Mouse (Mus musculus) C2C12 (cell line): ENCODE results near the gene Tff1. TPM values are rescaled to one million over a fixed set of nuclear protein-coding genes. Genes with fewer than 3 reads are reported as not detected.
A peak's percentile ranks its signal among the peaks of the same experiment; 100 is the strongest.

Experiments used
- H3K27me3 ChIP-seq: one replicate; pipeline ENCODE4 v1.6.1; 2011; ENCODE audit not compliant: control insufficient read depth, insufficient read depth, insufficient read length
- H3K36me3 ChIP-seq: one replicate; pipeline ENCODE4 v1.6.1; 2011; ENCODE audit not compliant: control insufficient read depth, insufficient read depth
- H3K4me3 ChIP-seq: one replicate; pipeline ENCODE4 v1.5.1; 2011; ENCODE audit warnings: mild to moderate bottlenecking, control low read depth; ENCODE audit not compliant: poor library complexity, insufficient read depth, severe bottlenecking
- H3K79me2 ChIP-seq: one replicate; pipeline ENCODE4 v1.6.1; 2011; ENCODE audit not compliant: control insufficient read depth, insufficient read depth
- H3K79me3 ChIP-seq: one replicate; pipeline ENCODE4 v1.6.1; 2011; ENCODE audit warnings: low read depth, control low read depth
- H3ac ChIP-seq: one replicate; pipeline ENCODE3; 2011; ENCODE audit warnings: low read depth; ENCODE audit not compliant: control insufficient read depth, insufficient read length
- CEBPB ChIP-seq: IDR thresholded peaks from one replicate; pipeline ENCODE4 v1.6.1; 2011; ENCODE audit warnings: low read depth, mild to moderate bottlenecking, control low read depth, moderate library complexity
- CTCF ChIP-seq: IDR thresholded peaks from one replicate; pipeline ENCODE4 v1.5.1; 2011; ENCODE audit not compliant: control insufficient read depth, insufficient read depth, insufficient read length
- FOSL1 ChIP-seq: IDR thresholded peaks from one replicate; pipeline ENCODE4 v1.8.0; 2011; ENCODE audit warnings: mild to moderate bottlenecking, low read length; ENCODE audit not compliant: poor library complexity, insufficient read depth, severe bottlenecking
- MAX ChIP-seq: IDR thresholded peaks from one replicate; pipeline ENCODE4 v1.6.1; 2011; ENCODE audit warnings: mild to moderate bottlenecking, control low read depth
- MYOD1 ChIP-seq: IDR thresholded peaks from one replicate; pipeline ENCODE4 v1.6.1; 2011; ENCODE audit warnings: low read depth; ENCODE audit not compliant: control insufficient read depth, insufficient read length
- MYOG ChIP-seq: IDR thresholded peaks from one replicate; pipeline ENCODE4 v1.6.1; 2011; ENCODE audit not compliant: control insufficient read depth, insufficient read length; ENCODE audit errors: extremely low read depth
- USF1 ChIP-seq: IDR thresholded peaks from one replicate; pipeline ENCODE4 v1.6.1; 2011; ENCODE audit warnings: low read depth, mild to moderate bottlenecking, control low read depth, moderate library complexity
- polyA plus RNA-seq: library from polyadenylated mRNA; unstranded; fragments of >200 nt; fragmentation: generic; extraction: Trizol; gene quantifications from one replicate; pipeline ENCODE4 v1.2.1, GENCODE M21; 2012; ENCODE audit warnings: missing spikeins

Gene Tff1
- polyA plus RNA-seq, 1 experiment: not detected

GRCm38 (mm10) chr17:31145998-31146397, 19.1 kb downstream of the Tff1 start:
- Histone ChIP-seq H3K79me3 (no peaks in the 10 kb centered on the region), H3K79me2 (no peaks in the 10 kb centered on the region), H3ac (no peak overlapping the region), H3K36me3 (no peaks in the 10 kb centered on the region), H3K27me3 (no peaks in the 10 kb centered on the region), H3K4me3 (no peak overlapping the region)
- TF ChIP-seq CEBPB (no peak), USF1 (no peak), MYOD1 (no peak), CTCF (no peak), MAX (no peak), FOSL1 (no peak), MYOG (no peak)

GRCm38 (mm10) chr17:31144040-31145037, 20.7 kb downstream of the Tff1 start, which contains the start of gene Tff2:
Tff2 (minus strand) TSS chr17:31144282.
- Histone ChIP-seq H3K79me2 (no peaks in the 10 kb centered on the region), H3ac (no peak within 1 kb of the TSS), H3K79me3 (no peaks in the 10 kb centered on the region), H3K4me3 (no peak within 1 kb of the TSS), H3K27me3 (no peaks in the 10 kb centered on the region), H3K36me3 (no peaks in the 10 kb centered on the region)
- TF ChIP-seq FOSL1 (no peak), CEBPB (no peak), USF1 (no peak)

- no peak for TF ChIP-seq MAX
- TF ChIP-seq MYOD1: no peak
- no peak for TF ChIP-seq CEBPB
- no peak for TF ChIP-seq MYOG
- TF ChIP-seq CTCF: no peak
- no peak for TF ChIP-seq USF1
- no peak for TF ChIP-seq FOSL1
- no peaks in the 10 kb centered on the region for H3K79me2 ChIP-seq
- peaks cover 3% of the 10 kb centered on the region for H3K27me3 ChIP-seq
- H3K79me3 ChIP-seq: no peaks in the 10 kb centered on the region
- H3K36me3 ChIP-seq: no peaks in the 10 kb centered on the region
- no peak overlapping the region for H3K4me3 ChIP-seq
- no peak overlapping the region for H3ac ChIP-seq
Observed at GRCm38 (mm10) chr17:31142116-31142515, 23.0 kb downstream of the Tff1 start.

- Histone ChIP-seq H3K27me3 (peaks cover 3% of the 10 kb centered on the region), H3K79me2 (no peaks in the 10 kb centered on the region), H3ac (no peak overlapping the region), H3K4me3 (no peak overlapping the region), H3K79me3 (no peaks in the 10 kb centered on the region), H3K36me3 (no peaks in the 10 kb centered on the region)
- peak; percentile 24 for TF ChIP-seq CTCF
- no peak for TF ChIP-seq MYOG
- no peak for TF ChIP-seq MYOD1
- TF ChIP-seq MAX: no peak
- TF ChIP-seq FOSL1: no peak
Observed at GRCm38 (mm10) chr17:31138398-31138797, 26.7 kb downstream of the Tff1 start.

GRCm38 (mm10) chr17:31136821-31137220, 28.3 kb downstream of the Tff1 start:
- no peaks in the 10 kb centered on the region for H3K36me3 ChIP-seq
- no peak overlapping the region for H3ac ChIP-seq
- H3K4me3 ChIP-seq: no peak overlapping the region
- no peaks in the 10 kb centered on the region for H3K79me3 ChIP-seq
- peaks cover 3% of the 10 kb centered on the region for H3K27me3 ChIP-seq
- TF ChIP-seq CEBPB (no peak), CTCF (no peak), MAX (no peak), MYOD1 (no peak), MYOG (no peak), FOSL1 (no peak), USF1 (no peak)
- H3K79me2 ChIP-seq: no peaks in the 10 kb centered on the region

- Histone ChIP-seq H3ac (no peak overlapping the region), H3K79me3 (no peaks in the 10 kb centered on the region), H3K36me3 (no peaks in the 10 kb centered on the region), H3K27me3 (peaks cover 3% of the 10 kb centered on the region), H3K79me2 (no peaks in the 10 kb centered on the region), H3K4me3 (no peak overlapping the region)
- TF ChIP-seq MAX (no peak), USF1 (no peak), MYOD1 (no peak), MYOG (no peak), CEBPB (no peak), CTCF (no peak), FOSL1 (no peak)
Observed at GRCm38 (mm10) chr17:31136291-31136690, 28.8 kb downstream of the Tff1 start.
